Mouse (Mus musculus) spleen, postnatal 10 days (tissue): Measurements from ENCODE around the gene Timm10.

Experiments used
- DNase-seq, 2 experiments: peaks; one replicate each; pipeline ENCODE4 v3.0.0; 2021 to 2022; ENCODE audit warnings: low spot score in 2 of 2

Gene Timm10

GRCm38 (mm10) chr2:84858551-84858950, 31.8 kb downstream of the Timm10 start:
- DNase-seq = no peak

GRCm38 (mm10) chr2:84859991-84860780, 33.4 kb downstream of the Timm10 start:
- no peak for DNase-seq

- DNase-seq = no peak
These were observed 34.6 kb downstream of the Timm10 start for GRCm38 (mm10) chr2:84861430-84861829.

GRCm38 (mm10) chr2:84862231-84862630, 35.4 kb downstream of the Timm10 start:
- no peak for DNase-seq

GRCm38 (mm10) chr2:84865616-84866571, 39.1 kb downstream of the Timm10 start:
- DNase-seq = peak; percentile 73 to 83

GRCm38 (mm10) chr2:84868521-84868943, 41.7 kb downstream of the Timm10 start:
- DNase-seq = peak; percentile 86 to 92

- DNase-seq = no peak
These were observed 42.2 kb downstream of the Timm10 start for GRCm38 (mm10) chr2:84868977-84869376.

- peak; percentile 66 to 82 for DNase-seq
These were observed 43.9 kb downstream of the Timm10 start for GRCm38 (mm10) chr2:84870623-84871160.

- DNase-seq = peak in 1 of 2 experiments; percentile 46
These were observed 45.4 kb downstream of the Timm10 start for GRCm38 (mm10) chr2:84872105-84872716.

GRCm38 (mm10) chr2:84875842-84876241, 49.0 kb downstream of the Timm10 start:
- no peak for DNase-seq
